Mouse (Mus musculus): ENCODE data around the gene Cyp4a30b. TPM values are rescaled to one million over a fixed set of nuclear protein-coding genes. Genes with fewer than 3 reads are reported as not detected.

Cyp4a30b gene
- polyA plus RNA-seq, 1 experiment from 2014 or later: not detected

Other genes with a start within 250 kb of the Cyp4a30b start
- gene Cyp4a29, start 210.5 kb upstream of the Cyp4a30b start, polyA plus RNA-seq (2016; fragmentation: Nextera tagmentation; extraction: Ambion mirVana): not detected in 2 replicates
- not detected in 2 replicates for gene Cyp4a12a, start 153.6 kb upstream of the Cyp4a30b start, polyA plus RNA-seq (2016; fragmentation: Nextera tagmentation; extraction: Ambion mirVana)
- gene Cyp4a12b, start 41.0 kb upstream of the Cyp4a30b start, polyA plus RNA-seq (2016; fragmentation: Nextera tagmentation; extraction: Ambion mirVana): not detected in 2 replicates
- gene Cyp4a14, start 43.5 kb downstream of the Cyp4a30b start, polyA plus RNA-seq (2016; fragmentation: Nextera tagmentation; extraction: Ambion mirVana): not detected in 2 replicates
- not detected in 2 replicates for gene Cyp4a10, start 65.7 kb downstream of the Cyp4a30b start, polyA plus RNA-seq (2016; fragmentation: Nextera tagmentation; extraction: Ambion mirVana)
- not detected in 2 replicates for gene Cyp4a31, start 111.0 kb downstream of the Cyp4a30b start, polyA plus RNA-seq (2016; fragmentation: Nextera tagmentation; extraction: Ambion mirVana)
- not detected in 2 replicates for gene Cyp4a32, start 148.4 kb downstream of the Cyp4a30b start, polyA plus RNA-seq (2016; fragmentation: Nextera tagmentation; extraction: Ambion mirVana)
- gene Cyp4b1, start 195.1 kb downstream of the Cyp4a30b start, polyA plus RNA-seq (2016; fragmentation: Nextera tagmentation; extraction: Ambion mirVana): 0.42 and 0.87 TPM in 2 replicates